Mouse (Mus musculus) stomach, embryonic 16.5 days (tissue): ENCODE results near the gene Phf23. TPM values are rescaled to one million over a fixed set of nuclear protein-coding genes. Genes with fewer than 3 reads are reported as not detected.

ENCODE experiments used
- ATAC-seq: fragments of 200-750 bp; cut with Nextera tagmentation; 2 replicates; pipeline ENCODE4 v1.8.0; 2017; ENCODE audit warnings: moderate number of reproducible peaks, moderate TSS enrichment; ENCODE audit not compliant: insufficient read depth, low FRiP score
- H3K27ac ChIP-seq: fragments of 300-500 bp; sonication (generic); 2 replicates; pipeline ENCODE4 v1.5.1; 2014; ENCODE audit warnings: low read length
- H3K27me3 ChIP-seq: fragments of 300-500 bp; sonication (generic); 2 replicates; pipeline ENCODE4 v1.6.1; 2014; ENCODE audit warnings: low read length, control low read depth, mixed read lengths; ENCODE audit not compliant: control insufficient read depth, insufficient read depth
- H3K36me3 ChIP-seq: fragments of 300-500 bp; sonication (generic); 2 replicates; pipeline ENCODE4 v1.6.1; 2014; ENCODE audit warnings: low read length; ENCODE audit not compliant: control insufficient read depth, insufficient read depth
- H3K4me1 ChIP-seq: fragments of 300-500 bp; sonication (generic); 2 replicates; pipeline ENCODE4 v1.6.1; 2014; ENCODE audit warnings: low read length, control low read depth, mixed read lengths; ENCODE audit not compliant: control insufficient read depth, insufficient read depth
- H3K4me2 ChIP-seq: fragments of 300-500 bp; sonication (generic); 2 replicates; pipeline ENCODE4 v1.6.1; 2014; ENCODE audit warnings: low read depth, low read length, mixed read lengths
- H3K4me3 ChIP-seq: fragments of 300-500 bp; sonication (generic); replicated peaks from 2 replicates; pipeline ENCODE4 v1.5.1; 2014; ENCODE audit warnings: mild to moderate bottlenecking, low read length
- H3K9ac ChIP-seq: fragments of 300-500 bp; sonication (generic); 2 replicates; pipeline ENCODE4 v1.6.1; 2014; ENCODE audit warnings: low read length
- H3K9me3 ChIP-seq: fragments of 300-500 bp; sonication (generic); replicated peaks from 2 replicates; pipeline ENCODE4 v1.6.1; 2016; ENCODE audit warnings: low read length, control low read depth; ENCODE audit not compliant: control insufficient read depth
- WGBS: fragments of 180-500 bp; shearing (Covaris S2); extraction: QIAGEN DNeasy Blood & Tissue Kit; methylation state at CpG from one replicate; pipeline ENCODE4 v1.1.7; 2014; 5-methylcytosine and 5-hydroxymethylcytosine counted together
- polyA plus RNA-seq: library from polyadenylated mRNA; unstranded; fragments of >200 nt; fragmentation: Nextera tagmentation; extraction: Ambion mirVana; gene quantifications from 2 replicates; pipeline ENCODE4 v1.2.1, GENCODE M21; 2015

Phf23 gene
- polyA plus RNA-seq, 1 experiment from 2014 or later: 47.9 TPM

- Histone ChIP-seq H3K27ac (no peak overlapping the region), H3K4me3 (no peak overlapping the region), H3K36me3 (no peaks in the 10 kb centered on the region), H3K4me1 (peaks cover 34% of the 10 kb centered on the region), H3K9me3 (no peaks in the 10 kb centered on the region), H3K9ac (no peak overlapping the region), H3K27me3 (no peaks in the 10 kb centered on the region), H3K4me2 (no peak overlapping the region)
- WGBS: 97% methylated on average over 11 of the region's 11 CpGs
- ATAC-seq: no peak
These were observed 35.7 kb downstream of the Phf23 start for GRCm38 (mm10) chr11:70031321-70031670.

- Histone ChIP-seq H3K36me3 (no peaks in the 10 kb centered on the region), H3K27ac (no peak overlapping the region)
- ATAC-seq: no peak
These were observed 42.6 kb downstream of the Phf23 start for GRCm38 (mm10) chr11:70038174-70038573.

GRCm38 (mm10) chr11:70039631-70040030, 44.1 kb downstream of the Phf23 start:
- Histone ChIP-seq H3K4me1 (no peaks in the 10 kb centered on the region), H3K27ac (no peak overlapping the region), H3K36me3 (no peaks in the 10 kb centered on the region), H3K9me3 (no peaks in the 10 kb centered on the region), H3K4me3 (no peak overlapping the region), H3K27me3 (no peaks in the 10 kb centered on the region), H3K9ac (no peak overlapping the region), H3K4me2 (no peak overlapping the region)
- no peak for ATAC-seq
- 91% methylated on average over 10 of the region's 10 CpGs for WGBS

More at GRCm38 (mm10) chr11:70038174-70038573, 42.6 kb downstream of the Phf23 start:
- Histone ChIP-seq H3K9ac (no peak overlapping the region), H3K4me3 (no peak overlapping the region), H3K27me3 (no peaks in the 10 kb centered on the region), H3K4me1 (no peaks in the 10 kb centered on the region), H3K4me2 (no peak overlapping the region), H3K9me3 (no peaks in the 10 kb centered on the region)
- WGBS: 68% methylated on average over 7 of the region's 7 CpGs

DNA sequence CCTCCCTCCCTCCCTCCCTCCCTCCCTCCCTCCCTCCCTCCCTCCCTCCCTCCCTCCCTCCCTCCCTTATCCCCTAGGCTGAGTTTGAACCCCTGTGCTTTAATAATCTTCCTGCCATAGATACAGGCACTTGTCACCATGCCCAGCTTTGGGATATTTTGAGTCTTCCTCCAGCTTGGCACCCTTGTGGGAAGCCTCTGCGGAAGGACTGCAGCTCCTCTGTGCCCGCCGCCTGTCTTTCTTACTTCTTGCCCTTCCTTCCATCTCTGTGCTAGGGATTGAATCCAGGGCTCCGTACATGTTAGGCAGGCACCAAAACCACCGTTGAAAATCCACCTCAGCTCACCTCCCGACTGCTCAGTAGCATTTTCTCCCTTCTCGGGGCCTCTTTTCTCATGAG, 44.6 kb downstream of the Phf23 start:
- no peaks in the 10 kb centered on the region for H3K4me1 ChIP-seq
- no peaks in the 10 kb centered on the region for H3K27me3 ChIP-seq
- H3K9me3 ChIP-seq: no peaks in the 10 kb centered on the region
- no peak overlapping the region for H3K4me3 ChIP-seq
- WGBS: 83% methylated on average over 7 of the region's 7 CpGs
- no peak overlapping the region for H3K9ac ChIP-seq
- no peak overlapping the region for H3K4me2 ChIP-seq
- no peak for ATAC-seq
- no peaks in the 10 kb centered on the region for H3K36me3 ChIP-seq
- H3K27ac ChIP-seq: no peak overlapping the region

DNA sequence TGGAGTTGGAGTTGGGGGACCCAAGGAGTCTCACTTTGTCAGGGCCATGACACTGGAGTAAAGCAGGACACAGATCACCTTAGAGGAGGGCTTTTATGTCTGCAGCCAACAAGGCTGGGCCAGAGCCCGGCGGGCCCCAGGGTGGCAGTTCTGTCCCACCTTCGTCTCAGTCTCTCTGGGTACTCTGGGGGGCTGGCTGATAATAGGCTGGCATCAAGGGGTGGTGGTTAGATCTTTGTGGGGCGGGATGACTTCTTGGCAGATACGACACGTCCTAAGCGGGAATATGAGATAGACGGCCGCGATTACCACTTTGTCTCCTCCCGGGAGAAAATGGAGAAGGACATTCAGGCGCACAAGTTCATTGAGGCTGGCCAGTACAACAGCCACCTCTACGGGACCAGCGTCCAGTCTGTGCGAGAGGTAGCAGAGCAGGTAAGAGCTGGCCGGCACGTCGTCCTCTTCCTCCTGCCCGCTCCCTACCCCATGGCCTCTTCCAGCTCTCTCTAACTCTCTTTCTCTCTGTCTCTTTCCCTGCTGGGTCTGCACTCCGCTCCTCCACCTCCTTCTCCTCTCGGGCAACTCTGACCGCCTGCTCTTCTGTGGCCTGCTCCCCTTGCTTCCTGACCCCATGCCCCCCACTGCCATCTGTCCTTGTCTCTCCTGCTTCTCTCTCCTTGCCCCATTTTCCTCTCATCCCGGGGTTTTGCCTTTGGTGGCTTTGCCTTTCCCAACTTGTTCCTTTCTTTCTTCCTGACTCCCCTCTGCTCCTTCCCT, 46.9 kb downstream of the Phf23 start:
- H3K27ac ChIP-seq: no peak overlapping the region
- H3K4me1 ChIP-seq: no peaks in the 10 kb centered on the region
- no peaks in the 10 kb centered on the region for H3K9me3 ChIP-seq
- WGBS: 85% methylated on average over 23 of the region's 23 CpGs
- no peak overlapping the region for H3K4me2 ChIP-seq
- H3K9ac ChIP-seq: no peak overlapping the region
- no peak for ATAC-seq
- H3K4me3 ChIP-seq: no peak overlapping the region
- H3K27me3 ChIP-seq: no peaks in the 10 kb centered on the region
- no peaks in the 10 kb centered on the region for H3K36me3 ChIP-seq

- H3K9ac ChIP-seq: no peak overlapping the region
- no peaks in the 10 kb centered on the region for H3K27me3 ChIP-seq
- H3K36me3 ChIP-seq: no peaks in the 10 kb centered on the region
- H3K9me3 ChIP-seq: no peaks in the 10 kb centered on the region
- 86% methylated on average over 7 of the region's 7 CpGs for WGBS
- ATAC-seq: no peak
- no peak overlapping the region for H3K27ac ChIP-seq
- no peak overlapping the region for H3K4me2 ChIP-seq
- H3K4me1 ChIP-seq: no peaks in the 10 kb centered on the region
- no peak overlapping the region for H3K4me3 ChIP-seq
These were observed 48.1 kb downstream of the Phf23 start for GRCm38 (mm10) chr11:70043665-70044064.

DNA sequence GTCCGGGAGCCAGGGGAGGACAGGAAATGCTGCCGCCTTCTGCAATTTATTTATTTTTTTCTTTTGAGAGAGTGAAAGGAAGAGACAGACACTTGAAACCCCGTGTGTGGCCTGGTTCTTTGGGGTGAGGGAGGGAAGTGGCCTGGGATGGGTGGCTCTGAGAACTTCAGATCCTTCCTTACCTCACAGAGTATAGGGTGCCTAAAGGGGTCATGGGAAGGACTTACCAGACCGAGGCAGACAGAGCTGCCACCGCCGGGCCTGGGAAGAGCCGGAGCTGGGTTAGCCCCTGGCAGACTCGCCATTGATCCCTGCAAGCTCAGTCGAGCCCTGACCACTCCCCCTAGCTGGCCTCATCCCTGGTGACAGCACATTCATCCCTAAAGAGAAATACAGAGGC, 49.9 kb downstream of the Phf23 start:
- H3K27me3 ChIP-seq: no peaks in the 10 kb centered on the region
- no peak overlapping the region for H3K4me3 ChIP-seq
- H3K4me1 ChIP-seq: no peaks in the 10 kb centered on the region
- WGBS: 44% methylated on average over 9 of the region's 9 CpGs
- H3K36me3 ChIP-seq: no peaks in the 10 kb centered on the region
- no peaks in the 10 kb centered on the region for H3K9me3 ChIP-seq
- no peak overlapping the region for H3K4me2 ChIP-seq
- no peak for ATAC-seq
- H3K27ac ChIP-seq: no peak overlapping the region
- no peak overlapping the region for H3K9ac ChIP-seq

DNA sequence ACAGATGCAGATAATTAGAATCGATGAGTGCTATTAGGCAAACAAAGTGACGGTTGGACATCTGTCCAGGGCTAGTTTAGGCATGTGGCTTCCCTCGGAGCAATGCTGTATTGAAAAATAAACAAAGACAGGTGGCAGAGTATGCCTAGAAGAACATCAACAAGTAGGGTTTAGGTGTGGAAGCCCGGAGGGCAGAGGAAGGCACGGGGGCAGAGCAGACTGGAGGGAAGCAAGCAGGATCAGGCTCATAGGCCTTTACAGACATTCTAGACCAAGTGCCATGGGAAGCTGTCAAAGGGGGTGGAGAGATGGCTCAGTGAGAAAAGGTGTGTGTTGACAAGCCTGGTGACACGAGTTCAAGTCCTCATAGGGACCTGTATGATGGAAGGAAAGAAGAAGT, 53.8 kb downstream of the Phf23 start:
- H3K4me3 ChIP-seq: no peak overlapping the region
- H3K4me1 ChIP-seq: no peaks in the 10 kb centered on the region
- H3K27me3 ChIP-seq: no peaks in the 10 kb centered on the region
- H3K9ac ChIP-seq: no peak overlapping the region
- no peak overlapping the region for H3K27ac ChIP-seq
- ATAC-seq: no peak
- no peaks in the 10 kb centered on the region for H3K36me3 ChIP-seq
- no peak overlapping the region for H3K4me2 ChIP-seq
- WGBS: 56% methylated on average over 6 of the region's 6 CpGs
- H3K9me3 ChIP-seq: no peaks in the 10 kb centered on the region
